Mouse (Mus musculus): ENCODE measurements at regions not wholly inside any gene's neighbourhood (a gene's known extent, or its start where the extent isn't known, plus 50 kb on each side); places are given as distances from the start of the nearest gene placed in this dataset.

DNA sequence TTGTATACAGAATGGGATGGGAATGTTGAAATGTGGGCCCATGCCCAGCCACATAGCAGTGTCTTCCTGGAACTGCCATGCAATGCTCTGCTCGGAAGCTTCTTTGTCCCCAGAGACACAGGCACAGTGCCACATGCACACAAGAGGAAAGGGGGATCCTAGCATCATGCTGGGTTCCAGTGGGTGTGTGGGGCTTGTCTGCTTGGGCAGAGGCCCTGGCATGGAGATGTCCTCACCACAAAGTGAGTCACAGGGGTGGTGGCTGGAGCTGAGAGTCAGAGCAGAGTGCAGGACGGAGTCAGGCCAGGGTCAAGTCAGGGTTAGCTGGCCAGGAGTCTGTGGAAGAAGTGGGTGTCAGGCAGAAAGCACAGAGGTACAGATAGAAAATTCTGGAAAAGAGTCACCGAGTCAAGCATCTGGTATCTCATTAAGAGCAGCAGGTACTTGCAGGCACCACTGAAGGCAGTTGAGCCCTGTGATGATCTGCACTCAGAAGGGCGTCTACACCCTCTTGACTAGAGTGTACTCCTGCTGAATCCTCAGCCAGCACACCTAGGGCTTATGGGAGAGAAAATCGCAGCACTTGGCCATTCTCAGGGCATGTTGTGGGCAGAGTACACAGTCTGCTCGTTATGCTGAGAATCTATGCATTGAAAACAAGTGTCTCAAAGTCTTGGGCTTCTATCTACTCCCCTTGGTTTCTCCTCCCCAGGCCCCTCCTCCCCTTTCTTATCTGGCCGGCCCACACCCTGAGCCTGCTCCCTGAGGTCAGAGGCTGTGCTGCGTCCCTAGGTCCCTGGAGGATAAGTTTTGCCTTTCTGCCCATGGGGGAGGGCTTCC lies 85.3 kb downstream of the Ackr3 start:
- DNase-seq (ENCODE audit: low spot score in 2 of 2): peak; percentile 50 to 60

- no peak for DNase-seq (ENCODE audit: low spot score in 2 of 2)
Observed at GRCm38 (mm10) chr1:90289732-90290215, 86.0 kb downstream of the Ackr3 start.

DNA sequence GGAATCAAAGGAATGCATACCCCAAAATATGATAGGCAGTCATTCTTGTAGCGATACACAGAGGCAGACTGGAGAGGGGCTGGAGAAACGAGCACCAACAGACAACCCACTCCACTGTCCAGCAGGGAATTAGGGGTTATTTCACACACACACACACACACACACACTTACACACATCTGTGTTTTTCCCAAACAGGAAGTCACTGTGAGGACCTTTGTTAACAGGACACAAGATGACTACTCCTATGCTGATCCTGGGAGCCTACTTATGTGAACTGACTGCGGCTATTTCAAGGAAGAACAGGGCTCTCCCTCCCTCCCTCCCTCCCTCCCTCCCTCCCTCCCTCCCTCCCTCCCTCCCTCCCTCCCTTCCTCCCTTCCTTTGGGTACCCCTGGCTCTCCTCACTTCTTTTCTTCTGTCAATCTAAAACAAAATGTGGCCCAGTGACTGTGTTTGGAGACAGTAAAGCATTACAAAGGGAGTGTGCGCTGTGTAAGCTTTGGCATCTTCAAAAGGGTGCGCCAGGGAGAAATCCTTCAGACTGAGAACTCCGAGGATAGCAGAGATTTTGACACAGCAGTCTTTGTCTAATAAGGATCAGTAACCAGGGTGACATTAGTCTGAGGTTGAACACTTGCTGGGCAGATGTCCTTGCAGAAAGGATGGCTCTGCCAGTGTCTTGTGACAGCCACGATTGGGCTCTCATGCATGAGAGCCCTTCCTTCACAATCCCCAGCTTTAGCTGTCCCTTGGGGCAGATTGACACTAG lies 86.8 kb downstream of the Ackr3 start:
- DNase-seq (ENCODE audit: low spot score in 2 of 2): no peak

- DNase-seq (ENCODE audit: low spot score in 2 of 2): no peak
Observed at GRCm38 (mm10) chr1:90291256-90291655, 87.5 kb downstream of the Ackr3 start.

DNA sequence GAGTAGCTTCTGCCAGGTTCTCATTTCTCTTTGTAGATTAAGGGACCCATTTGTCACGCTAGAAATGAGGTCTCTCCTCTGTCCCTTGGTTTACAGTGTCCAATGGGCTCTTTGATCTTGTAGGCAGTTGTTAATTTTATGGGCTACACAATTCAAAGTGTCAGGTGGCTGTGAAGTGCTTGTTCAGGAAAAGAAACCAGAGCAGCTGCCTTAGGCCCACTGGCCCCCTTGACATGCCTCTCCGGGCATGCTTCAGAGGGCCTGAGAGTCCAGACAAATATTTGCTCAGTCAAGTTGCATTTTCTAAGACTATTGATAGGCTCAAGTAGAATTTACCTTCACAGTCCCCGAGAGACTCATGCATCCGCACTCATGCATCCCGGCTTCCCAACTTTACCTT lies 94.0 kb downstream of the Ackr3 start:
- no peak for DNase-seq (ENCODE audit: low spot score in 2 of 2)

DNA sequence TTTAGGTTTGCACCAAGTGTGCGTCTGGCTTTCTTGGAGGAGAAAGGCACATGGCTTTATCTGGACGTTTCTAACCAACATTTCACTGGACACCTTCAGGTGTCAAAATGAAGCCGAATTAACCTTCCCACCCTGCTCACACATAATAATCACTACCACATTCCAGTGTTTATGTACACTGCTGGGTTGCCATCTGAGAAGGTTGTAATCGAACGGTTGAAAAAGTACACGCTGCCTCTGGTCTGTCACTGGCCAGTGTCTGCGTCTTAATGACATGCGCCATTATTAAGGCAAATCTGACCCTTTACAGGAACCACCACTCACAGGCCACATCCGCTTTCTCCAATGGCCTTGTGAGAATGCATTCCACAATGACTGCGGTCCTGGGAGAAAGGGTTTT lies 96.4 kb downstream of the Ackr3 start:
- DNase-seq (ENCODE audit: low spot score in 2 of 2): no peak

DNA sequence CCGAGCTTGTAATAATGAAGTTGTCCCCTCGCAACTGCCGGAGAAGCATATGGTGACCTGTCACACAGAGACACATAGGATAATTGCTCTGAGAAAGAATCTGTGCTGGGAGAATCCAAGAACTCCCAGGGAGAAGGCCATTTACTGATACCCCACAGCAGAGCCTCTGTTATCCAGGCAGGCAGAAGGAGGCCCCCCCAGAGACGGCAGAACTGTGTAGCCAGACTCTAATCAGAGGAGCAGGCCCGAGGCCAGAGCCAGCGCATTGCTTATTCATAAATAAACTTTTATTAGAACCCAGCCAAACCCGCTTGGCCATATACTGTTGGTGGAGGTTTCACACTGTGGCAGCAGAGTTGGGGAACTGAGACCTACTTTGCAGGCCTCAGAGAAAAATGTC lies 100.6 kb downstream of the Ackr3 start:
- DNase-seq (ENCODE audit: low spot score in 2 of 2): no peak

DNA sequence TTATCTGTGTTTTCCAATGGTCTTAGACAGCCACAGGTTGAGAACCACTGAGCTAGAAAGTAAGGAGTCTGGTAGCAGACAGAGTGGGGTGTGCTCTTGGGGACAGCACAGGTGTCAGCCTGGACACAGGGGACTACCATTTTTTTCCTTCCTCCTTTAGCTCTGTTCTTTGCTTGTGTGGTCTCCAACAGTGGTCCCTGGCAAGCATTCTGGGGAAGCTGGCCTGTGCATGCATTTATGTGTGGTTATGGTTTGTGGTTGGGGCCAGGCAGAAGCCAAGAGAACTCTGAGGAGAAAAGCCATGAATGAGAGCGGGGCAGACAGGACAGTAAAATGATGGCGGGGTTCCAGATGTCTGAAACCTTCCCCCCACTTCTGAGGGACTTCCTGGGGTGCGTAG lies 107.2 kb downstream of the Ackr3 start:
- DNase-seq (ENCODE audit: low spot score in 2 of 2): no peak

DNA sequence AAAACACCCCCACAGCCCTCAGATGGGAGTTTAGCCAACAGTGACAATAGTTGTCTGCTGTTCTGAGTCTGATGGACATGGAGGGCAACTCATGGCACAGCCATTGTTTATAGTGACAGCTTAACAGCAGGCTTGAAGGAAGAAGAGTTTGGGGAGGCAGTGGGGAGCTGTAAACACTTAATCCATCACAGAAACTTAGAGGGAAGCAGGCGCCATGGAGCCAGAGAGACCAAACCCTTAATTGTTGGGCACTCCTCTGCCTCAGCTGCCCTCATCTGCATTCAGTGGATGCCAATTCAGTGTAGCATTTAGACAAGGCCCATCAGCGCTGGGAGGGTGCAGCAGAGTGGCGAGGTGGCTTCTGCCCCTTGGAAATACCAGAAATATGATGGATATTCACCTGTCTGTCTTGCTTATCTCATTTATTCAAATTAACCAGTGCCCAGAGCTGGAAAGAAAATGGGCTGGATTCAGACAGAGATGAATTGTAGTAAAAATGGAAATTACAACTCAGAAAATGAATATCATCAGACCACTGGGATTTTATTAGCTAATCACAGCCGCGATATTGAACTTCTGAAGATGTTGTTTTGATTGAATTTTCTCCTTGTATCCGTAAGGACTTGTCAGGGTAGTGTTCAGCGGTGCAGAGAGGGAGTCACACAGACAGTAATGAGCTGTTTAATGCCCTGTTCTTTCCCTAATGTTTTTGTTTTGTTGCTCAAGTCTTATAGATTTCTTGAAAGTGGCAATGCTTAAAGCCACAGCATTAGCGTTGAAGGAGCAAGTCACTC lies 108.1 kb downstream of the Ackr3 start:
- no peak for DNase-seq (ENCODE audit: low spot score in 2 of 2)

DNA sequence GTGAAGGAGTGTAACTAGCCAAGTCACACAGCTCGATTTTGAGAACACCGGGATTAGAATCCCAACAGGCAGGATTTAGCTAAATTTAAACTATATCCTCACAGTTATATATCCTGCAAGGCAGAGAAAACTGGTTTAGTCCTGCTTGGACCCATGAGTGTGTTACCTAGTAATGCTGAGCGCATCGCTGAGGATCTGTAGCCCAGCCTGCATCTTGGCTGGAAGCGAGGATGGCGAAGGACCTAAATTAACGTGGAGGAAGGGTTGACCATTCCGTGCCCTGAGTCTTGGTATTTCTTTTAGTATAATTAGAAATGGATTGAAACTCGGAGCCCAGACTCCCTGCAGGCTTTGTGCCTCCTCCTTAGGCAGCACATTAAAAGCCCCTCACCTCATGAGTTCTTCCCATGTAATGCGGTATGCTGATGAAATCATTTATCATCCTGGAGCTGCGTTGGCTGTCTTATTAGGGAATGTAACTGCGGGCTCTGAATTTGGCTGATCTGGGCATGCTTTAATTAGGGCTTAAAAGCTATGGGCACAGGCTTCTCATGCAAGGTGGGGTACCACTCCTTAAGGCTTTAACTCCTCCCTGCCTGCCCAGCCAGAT lies 110.1 kb downstream of the Ackr3 start:
- DNase-seq (ENCODE audit: low spot score in 2 of 2): no peak

GRCm38 (mm10) chr1:90317902-90318301 lies 114.1 kb downstream of the Ackr3 start:
- no peak for DNase-seq (ENCODE audit: low spot score in 2 of 2)

- DNase-seq (ENCODE audit: low spot score in 2 of 2): no peak
Observed at GRCm38 (mm10) chr1:90318502-90318901, 114.7 kb downstream of the Ackr3 start.

- DNase-seq (ENCODE audit: low spot score in 2 of 2): no peak
Observed at GRCm38 (mm10) chr1:90320518-90320917, 116.7 kb downstream of the Ackr3 start.

- DNase-seq (ENCODE audit: low spot score in 2 of 2): no peak
Observed at GRCm38 (mm10) chr1:90321501-90321900, 117.7 kb downstream of the Ackr3 start.

DNA sequence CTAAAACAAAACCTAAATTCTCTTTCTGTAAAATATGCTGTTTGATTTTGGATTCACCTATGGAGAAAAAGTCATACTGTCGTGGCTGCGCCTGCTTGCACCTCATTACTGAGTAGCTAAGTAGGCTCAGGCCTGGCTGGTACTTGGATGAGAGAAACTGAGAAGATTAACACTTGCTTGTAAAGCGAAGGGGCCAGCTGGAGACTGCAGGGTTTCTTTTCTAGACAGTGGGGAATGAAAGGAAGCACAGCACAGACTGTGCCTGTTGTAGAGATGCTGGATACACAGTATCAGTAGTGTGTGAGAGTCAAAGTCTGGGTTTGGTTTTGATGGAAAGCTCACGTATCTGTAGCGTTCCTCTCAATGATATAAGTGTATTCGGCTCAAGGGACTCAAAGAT lies 123.5 kb downstream of the Ackr3 start:
- no peak for DNase-seq (ENCODE audit: low spot score in 2 of 2)

DNA sequence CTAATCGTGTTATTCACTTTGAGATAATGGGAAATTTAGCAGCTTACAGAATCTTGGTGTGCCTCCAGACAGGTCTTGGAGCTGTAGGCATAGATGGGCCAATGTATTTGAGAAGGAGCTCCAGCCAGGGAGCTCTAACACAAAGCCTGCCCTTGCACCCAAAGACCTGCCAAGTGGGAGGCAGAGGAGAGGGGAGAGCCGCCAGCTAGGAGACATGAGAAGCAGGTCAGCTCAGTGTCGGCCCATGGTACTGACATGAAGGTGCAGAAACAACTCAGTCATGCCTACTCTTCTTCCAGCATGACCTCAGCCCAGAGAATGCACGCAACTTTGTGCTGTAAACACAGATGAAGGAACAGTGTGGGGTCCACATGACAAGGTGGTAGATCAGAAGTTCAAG lies 128.8 kb downstream of the Ackr3 start:
- no peak for DNase-seq (ENCODE audit: low spot score in 2 of 2)

DNA sequence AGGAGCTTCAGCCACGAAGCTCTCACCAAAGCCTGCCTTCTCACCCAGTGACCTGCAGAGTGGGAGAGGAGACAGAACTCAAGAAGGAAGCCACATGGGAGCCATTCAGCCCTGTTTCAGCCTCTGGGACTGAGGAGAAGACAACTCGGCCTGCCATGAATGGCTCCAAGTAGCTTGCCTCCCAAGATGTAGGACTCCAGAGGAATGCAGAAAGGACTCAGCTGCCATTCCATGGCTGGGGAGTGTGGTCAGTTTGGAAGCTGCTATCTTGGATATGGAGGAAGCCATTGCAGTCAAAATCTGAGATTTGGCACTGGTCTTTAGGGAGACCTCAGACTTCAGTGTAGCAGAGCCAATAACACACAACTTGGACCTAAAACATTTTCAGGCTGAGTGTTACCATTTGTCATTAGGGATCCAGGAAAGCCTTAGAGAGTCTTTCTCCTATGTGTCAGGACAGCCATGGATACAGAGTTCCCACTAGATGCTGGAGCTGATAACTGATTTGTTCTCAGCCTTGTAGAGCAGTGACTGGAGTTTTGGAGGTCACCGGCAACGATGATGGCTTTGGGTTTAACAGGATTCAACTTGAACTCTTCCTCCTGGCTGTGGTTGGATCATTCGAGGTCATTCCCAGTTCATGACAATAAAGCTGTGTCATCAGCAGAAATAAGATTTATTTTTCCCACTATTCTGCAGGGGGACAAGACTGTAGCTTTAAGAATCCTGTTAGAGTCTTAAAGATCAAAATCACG lies 130.1 kb downstream of the Ackr3 start:
- DNase-seq (ENCODE audit: low spot score in 2 of 2): no peak

GRCm38 (mm10) chr1:90335001-90335747 lies 131.4 kb downstream of the Ackr3 start:
- no peak for DNase-seq (ENCODE audit: low spot score in 2 of 2)

GRCm38 (mm10) chr1:90337876-90338316 lies 134.1 kb downstream of the Ackr3 start:
- DNase-seq (ENCODE audit: low spot score in 2 of 2): no peak

DNA sequence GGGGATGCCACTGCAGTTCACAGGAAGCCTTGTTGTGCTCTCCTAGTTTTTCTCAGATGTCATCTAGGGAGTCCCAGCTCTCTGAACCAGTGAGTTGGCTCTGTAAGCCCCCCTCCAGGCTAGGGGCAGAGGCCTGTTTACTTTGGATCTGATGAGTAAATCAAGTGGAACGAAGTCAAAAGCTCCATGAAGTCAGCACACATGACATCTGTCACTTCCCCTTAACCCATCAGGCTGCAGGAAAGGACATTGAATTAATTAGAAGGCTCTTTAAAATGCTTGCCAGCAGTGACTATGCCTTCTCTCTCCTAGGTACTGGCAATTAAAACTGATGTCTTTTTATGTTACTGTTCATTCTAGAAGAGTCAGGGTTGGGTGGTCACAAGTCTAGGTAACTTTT lies 138.6 kb downstream of the Ackr3 start:
- no peak for DNase-seq (ENCODE audit: low spot score in 2 of 2)
